Mouse (Mus musculus) MEL (cell line): ENCODE measurements around the gene Micall1.

Experiments
- CTCF ChIP-seq, 3 experiments: IDR thresholded peaks in 2 of 3; conservative IDR thresholded peaks in 1 of 3; 2 replicates each; pipeline ENCODE4 v1.5.1; 2011 to 2012; ENCODE audit warnings: low read length in 3 of 3, low read depth in 2 of 3, mild to moderate bottlenecking in 2 of 3, improper control_type of control experiment in 1 of 3, inconsistent platforms in 1 of 3, mixed read lengths in 1 of 3, moderate library complexity in 1 of 3; ENCODE audit not compliant: control insufficient read depth in 1 of 3, insufficient read depth in 1 of 3, poor library complexity in 1 of 3, severe bottlenecking in 1 of 3
- EP300 ChIP-seq, 2 experiments: IDR thresholded peaks; 2 replicates each; pipeline ENCODE4 v1.6.1; 2011; ENCODE audit warnings: improper control_type of control experiment in 2 of 2, low read length in 2 of 2, low read depth in 1 of 2, mild to moderate bottlenecking in 1 of 2
- GATA1 ChIP-seq: IDR thresholded peaks from 2 replicates; pipeline ENCODE4 v1.6.1; 2011; ENCODE audit warnings: low read depth, low read length, improper control_type of control experiment
- KAT2A ChIP-seq: conservative IDR thresholded peaks from 2 replicates; pipeline ENCODE4 v1.6.1; 2012; ENCODE audit warnings: low read depth, low read length, improper control_type of control experiment, inconsistent platforms
- MEF2A ChIP-seq: IDR thresholded peaks from 2 replicates; pipeline ENCODE4 v1.6.1; 2014; ENCODE audit warnings: low read depth, mild to moderate bottlenecking, inconsistent platforms, low read length, improper control_type of control experiment; ENCODE audit not compliant: poor library complexity, insufficient replicate concordance, severe bottlenecking; ENCODE audit errors: extremely low read depth
- POLR2A ChIP-seq, 2 experiments: IDR thresholded peaks; 2 replicates each; pipeline ENCODE4 v1.6.1; 2011 to 2012; ENCODE audit warnings: low read length in 2 of 2, mild to moderate bottlenecking in 2 of 2, control low read depth in 1 of 2, improper control_type of control experiment in 1 of 2, low read depth in 1 of 2, moderate library complexity in 1 of 2; ENCODE audit not compliant: control insufficient read depth in 1 of 2, insufficient read depth in 1 of 2, poor library complexity in 1 of 2
- RCOR1 ChIP-seq: IDR thresholded peaks from 2 replicates; pipeline ENCODE4 v1.6.1; 2012; ENCODE audit warnings: low read depth, mild to moderate bottlenecking, inconsistent platforms, low read length, improper control_type of control experiment
- TCF12 ChIP-seq: IDR thresholded peaks from 2 replicates; pipeline ENCODE4 v1.6.1; 2014; ENCODE audit warnings: low read depth, mild to moderate bottlenecking, inconsistent platforms, low read length, improper control_type of control experiment, moderate library complexity
- USF1 ChIP-seq: IDR thresholded peaks from 2 replicates; pipeline ENCODE4 v1.6.1; 2014; ENCODE audit warnings: low read depth, mild to moderate bottlenecking, inconsistent platforms, low read length, improper control_type of control experiment, moderate library complexity
- USF2 ChIP-seq, 2 experiments: IDR thresholded peaks; 2 replicates each; pipeline ENCODE4 v1.6.1; 2011 to 2012; ENCODE audit warnings: improper control_type of control experiment in 2 of 2, low read length in 2 of 2, borderline replicate concordance in 1 of 2, inconsistent platforms in 1 of 2, low read depth in 1 of 2, mild to moderate bottlenecking in 1 of 2; ENCODE audit not compliant: insufficient read depth in 1 of 2
- ZMIZ1 ChIP-seq: IDR thresholded peaks from 2 replicates; pipeline ENCODE4 v1.6.1; 2012; ENCODE audit warnings: low read depth, mild to moderate bottlenecking, inconsistent platforms, low read length, improper control_type of control experiment, moderate library complexity

GRCm38 (mm10) chr15:79145522-79145921 is 36.8 kb downstream of the Micall1 start:
- TF ChIP-seq RCOR1 (no peak), EP300 (IDR thresholded peaks at IDR 0.05; ENCODE audit: low read depth in 1 of 2, low read length in 2 of 2) (no peak), ZMIZ1 (no peak), USF2 (IDR thresholded peaks at IDR 0.05; ENCODE audit: borderline replicate concordance in 1 of 2, insufficient read depth in 1 of 2, low read depth in 1 of 2, low read length in 2 of 2) (no peak), CTCF (IDR thresholded peaks at IDR 0.05 in 2 of 3, conservative IDR thresholded peaks at IDR 0.05 in 1 of 3; ENCODE audit: control insufficient read depth in 1 of 3, insufficient read depth in 1 of 3, low read depth in 2 of 3, low read length in 3 of 3, poor library complexity in 1 of 3, severe bottlenecking in 1 of 3) (no peak), POLR2A (IDR thresholded peaks at IDR 0.05; ENCODE audit: control insufficient read depth in 1 of 2, insufficient read depth in 1 of 2, low read depth in 1 of 2, low read length in 2 of 2, poor library complexity in 1 of 2) (no peak), GATA1 (no peak), USF1 (no peak), MEF2A (no peak), KAT2A (no peak), TCF12 (no peak)
